ENCODE assay signal across 31 mouse cellular contexts in genomic region chr16:57601031-57601430, GRCm38 (mm10).
"Had no signal": no experiment of that assay in that cellular context is flagged by ENCODE, and none has a peak within 500 bp of the region (broad histone marks: within the 10 kb centered on the region; RNA-seq: fewer than 3 reads in every experiment).

No protein-coding gene starts in this region.

- ATAC-seq: liver, embryonic 12.5 days; liver, postnatal 0 days; lung, postnatal 0 days; midbrain, embryonic 13.5 days; midbrain, embryonic 15.5 days; midbrain, embryonic 16.5 days had no signal

- H3K27me3 ChIP-seq: limb, embryonic 12.5 days; limb, embryonic 13.5 days; limb, embryonic 15.5 days; liver, embryonic 12.5 days; liver, embryonic 13.5 days; liver, embryonic 15.5 days; lung, embryonic 15.5 days; megakaryocyte, embryonic 14.5 days; midbrain, embryonic 12.5 days; midbrain, embryonic 13.5 days; midbrain, embryonic 15.5 days had no signal

- DNase-seq: left cerebral cortex, postnatal 4 days; liver; liver, embryonic 13.5 days; liver, postnatal 0 days; lung, adult 18-20 months; lung, adult 2 months; lung, embryonic 14.5 days; lung, postnatal 10 days; lung, postnatal 14 days; lung, postnatal 36 days; lung, postnatal 4 days; midbrain, embryonic 14.5 days had no signal

- H3K9ac ChIP-seq: limb, embryonic 12.5 days; limb, embryonic 13.5 days; limb, embryonic 15.5 days; liver, embryonic 12.5 days; liver, embryonic 13.5 days; liver, embryonic 14.5 days; liver, embryonic 15.5 days; liver, postnatal 0 days; lung, embryonic 14.5 days; lung, embryonic 15.5 days; midbrain, embryonic 12.5 days; midbrain, embryonic 13.5 days; midbrain, embryonic 15.5 days had no signal

- H3K36me3 ChIP-seq: limb, embryonic 10.5 days; limb, embryonic 12.5 days; limb, embryonic 13.5 days; limb, embryonic 15.5 days; liver, embryonic 12.5 days; liver, embryonic 13.5 days; liver, embryonic 15.5 days; lung, embryonic 15.5 days; midbrain, embryonic 10.5 days; midbrain, embryonic 12.5 days; midbrain, embryonic 13.5 days; midbrain, embryonic 15.5 days had no signal

- H3K4me3 ChIP-seq: limb, embryonic 10.5 days; limb, embryonic 12.5 days; limb, embryonic 13.5 days; limb, embryonic 15.5 days; liver, embryonic 12.5 days; liver, embryonic 13.5 days; liver, embryonic 15.5 days; lung, embryonic 15.5 days; megakaryocyte, embryonic 14.5 days; midbrain, embryonic 10.5 days; midbrain, embryonic 12.5 days; midbrain, embryonic 13.5 days; midbrain, embryonic 15.5 days; myocyte had no signal

- H3K4me2 ChIP-seq: limb, embryonic 12.5 days; limb, embryonic 13.5 days; limb, embryonic 15.5 days; liver, embryonic 11.5 days; liver, embryonic 12.5 days; liver, embryonic 13.5 days; liver, embryonic 15.5 days; lung, embryonic 14.5 days; lung, embryonic 15.5 days; midbrain, embryonic 11.5 days; midbrain, embryonic 12.5 days; midbrain, embryonic 13.5 days; midbrain, embryonic 15.5 days had no signal

- H3K27ac ChIP-seq: limb, embryonic 10.5 days; limb, embryonic 12.5 days; limb, embryonic 13.5 days; limb, embryonic 15.5 days; liver, embryonic 12.5 days; liver, embryonic 13.5 days; liver, embryonic 14.5 days; liver, embryonic 15.5 days; lung, embryonic 15.5 days; macrophage; midbrain, embryonic 10.5 days; midbrain, embryonic 12.5 days; midbrain, embryonic 13.5 days; midbrain, embryonic 15.5 days had no signal

- H3K4me1 ChIP-seq: midbrain, embryonic 12.5 days had no signal

- H3K9me3 ChIP-seq: limb, embryonic 10.5 days; limb, embryonic 12.5 days; limb, embryonic 13.5 days; limb, embryonic 15.5 days; liver, embryonic 12.5 days; liver, embryonic 13.5 days; liver, embryonic 15.5 days; lung, embryonic 15.5 days; megakaryocyte, embryonic 14.5 days; midbrain, embryonic 10.5 days; midbrain, embryonic 12.5 days; midbrain, embryonic 13.5 days; midbrain, embryonic 15.5 days had no signal
